Mouse (Mus musculus): ENCODE measurements around the gene Itga1.

GRCm38 (mm10) chr13:115098227-115098626 is 3.5 kb downstream of the Itga1 start:
- TF ChIP-seq CTCF (conservative IDR thresholded peaks at IDR 0.05; ENCODE audit: insufficient read depth, insufficient read length, low read depth, low read length) = no peak
- TF ChIP-seq POLR2A (IDR thresholded peaks at IDR 0.05; ENCODE audit: low read depth, low read length) = no peak

Measured in kidney, adult 2 months (tissue).